Mouse (Mus musculus) heart, embryonic 14.5 days (tissue): ENCODE measurements around the gene Msi2. TPM values are rescaled to one million over a fixed set of nuclear protein-coding genes. Genes with fewer than 3 reads are reported as not detected.
A peak's percentile ranks its signal among the peaks of the same experiment; 100 is the strongest.

ENCODE experiments used
- ATAC-seq: fragments of 200-750 bp; cut with Nextera tagmentation; 2 replicates; pipeline ENCODE4 v1.8.0; 2017; ENCODE audit warnings: low read depth, moderate TSS enrichment; ENCODE audit not compliant: insufficient number of reproducible peaks, insufficient read depth, low FRiP score
- H3K27ac ChIP-seq, 2 experiments: fragments of 200-500 bp in 1 of 2; fragments of 300-500 bp in 1 of 2; sonication (generic) in 1 of 2; replicated peaks in 1 of 2; 2 replicates each; pipeline ENCODE4 v1.5.1; 2012 to 2014; ENCODE audit warnings: low read depth in 2 of 2, low read length in 2 of 2, control low read depth in 1 of 2, mild to moderate bottlenecking in 1 of 2, mixed read lengths in 1 of 2; ENCODE audit not compliant: control insufficient read depth in 1 of 2, insufficient read depth in 1 of 2
- H3K27me3 ChIP-seq: fragments of 300-500 bp; sonication (generic); 2 replicates; pipeline ENCODE4 v1.6.1; 2014; ENCODE audit warnings: mild to moderate bottlenecking, low read length, control low read depth; ENCODE audit not compliant: control insufficient read depth, insufficient read depth
- H3K36me3 ChIP-seq: fragments of 300-500 bp; sonication (generic); 2 replicates; pipeline ENCODE4 v1.6.1; 2014; ENCODE audit warnings: mild to moderate bottlenecking, control low read depth, low read length, mixed read lengths; ENCODE audit not compliant: control insufficient read depth, insufficient read depth
- H3K4me1 ChIP-seq, 2 experiments: fragments of 200-500 bp in 1 of 2; fragments of 300-500 bp in 1 of 2; sonication (generic) in 1 of 2; 2 replicates each; pipeline ENCODE4 v1.6.1; 2012 to 2014; ENCODE audit warnings: low read length in 2 of 2, control low read depth in 1 of 2, mixed read lengths in 1 of 2; ENCODE audit not compliant: control insufficient read depth in 2 of 2, insufficient read depth in 2 of 2
- H3K4me2 ChIP-seq: fragments of 300-500 bp; sonication (generic); 2 replicates; pipeline ENCODE4 v1.6.1; 2014; ENCODE audit warnings: mild to moderate bottlenecking, low read length
- H3K4me3 ChIP-seq, 2 experiments: fragments of 200-500 bp in 1 of 2; fragments of 300-500 bp in 1 of 2; sonication (generic) in 1 of 2; 2 replicates each; pipeline ENCODE4 v1.5.1; 2012 to 2014; ENCODE audit warnings: low read length in 2 of 2, mild to moderate bottlenecking in 2 of 2, control low read depth in 1 of 2, low read depth in 1 of 2, moderate library complexity in 1 of 2; ENCODE audit not compliant: control insufficient read depth in 1 of 2, insufficient read depth in 1 of 2
- H3K9ac ChIP-seq: fragments of 300-500 bp; sonication (generic); 2 replicates; pipeline ENCODE4 v1.6.1; 2014; ENCODE audit warnings: mild to moderate bottlenecking, low read length
- H3K9me3 ChIP-seq: fragments of 300-500 bp; sonication (generic); 2 replicates; pipeline ENCODE4 v1.6.1; 2016; ENCODE audit warnings: low read length, control low read depth; ENCODE audit not compliant: control insufficient read depth
- WGBS: fragments of 180-500 bp; shearing (Covaris S2); extraction: QIAGEN DNeasy Blood & Tissue Kit; methylation state at CpG from one replicate; pipeline ENCODE4 v1.1.7; 2014; 5-methylcytosine and 5-hydroxymethylcytosine counted together
- polyA plus RNA-seq: library from polyadenylated mRNA; unstranded; fragments of >200 nt; fragmentation: Nextera tagmentation; extraction: Ambion mirVana; gene quantifications from 2 replicates; pipeline ENCODE4 v1.2.1, GENCODE M21; 2014

Gene Msi2
- polyA plus RNA-seq, 1 experiment from 2014 or later = 20.9 TPM

DNA sequence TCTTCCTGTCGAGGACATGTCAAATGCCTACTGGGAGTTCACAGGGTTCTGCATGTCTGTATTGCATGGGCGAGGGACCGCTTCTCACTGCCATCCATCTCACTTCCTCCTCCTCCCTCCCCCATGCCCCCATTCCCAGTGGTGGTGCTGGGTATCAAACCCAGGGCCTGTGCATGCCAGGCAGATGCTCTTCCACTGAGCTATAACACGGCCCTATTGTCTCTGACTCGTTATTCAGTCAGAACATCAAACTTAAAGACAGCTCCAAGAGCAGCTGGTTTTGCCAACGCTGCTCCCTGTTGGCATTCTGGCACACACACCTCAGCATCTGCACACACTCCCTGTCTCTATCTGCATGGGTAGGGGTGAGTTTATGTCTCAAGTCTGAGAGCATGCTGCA is 317.0 kb downstream of the Msi2 start:
- Histone ChIP-seq H3K4me1 (peaks cover 49 to 67% of the 10 kb centered on the region in 2 experiments), H3K36me3 (peaks cover 5% of the 10 kb centered on the region; the same call in 1 of the 2 replicates), H3K9ac (peak overlapping the region; percentile 11; the same call in 1 of the 2 replicates), H3K27ac (peak overlapping the region in 1 of 2 experiments; percentile 98; a peak in 2 of 4 replicates), H3K27me3 (no peaks in the 10 kb centered on the region), H3K4me3 (no peak overlapping the region), H3K9me3 (no peaks in the 10 kb centered on the region), H3K4me2 (no peak overlapping the region)
- WGBS = 75% methylated on average over 6 of the region's 6 CpGs
- ATAC-seq = no peak

DNA sequence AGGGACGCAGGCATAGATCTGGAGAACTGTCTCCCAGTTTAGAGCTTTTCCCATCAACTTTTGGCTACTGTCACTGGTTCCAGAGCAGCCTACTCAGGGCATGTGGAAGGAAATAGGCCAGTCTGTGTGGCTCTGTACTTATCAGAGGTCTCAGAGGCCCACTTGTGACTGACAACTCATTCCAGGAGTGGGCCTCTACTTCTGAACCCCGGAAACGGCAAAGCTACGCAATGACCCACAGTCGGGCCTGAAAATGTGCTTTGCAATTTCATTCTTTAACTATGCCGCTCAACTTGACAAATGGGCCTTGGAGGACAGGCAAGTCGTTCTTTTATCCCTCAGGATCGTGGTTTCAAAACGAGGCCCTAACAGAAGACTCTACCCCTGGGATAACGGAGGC is 317.4 kb downstream of the Msi2 start:
- Histone ChIP-seq H3K9ac (no peak overlapping the region), H3K27ac (peak overlapping the region; percentile 43 to 98; a peak in 3 of 4 replicates)
- ATAC-seq = no peak

DNA sequence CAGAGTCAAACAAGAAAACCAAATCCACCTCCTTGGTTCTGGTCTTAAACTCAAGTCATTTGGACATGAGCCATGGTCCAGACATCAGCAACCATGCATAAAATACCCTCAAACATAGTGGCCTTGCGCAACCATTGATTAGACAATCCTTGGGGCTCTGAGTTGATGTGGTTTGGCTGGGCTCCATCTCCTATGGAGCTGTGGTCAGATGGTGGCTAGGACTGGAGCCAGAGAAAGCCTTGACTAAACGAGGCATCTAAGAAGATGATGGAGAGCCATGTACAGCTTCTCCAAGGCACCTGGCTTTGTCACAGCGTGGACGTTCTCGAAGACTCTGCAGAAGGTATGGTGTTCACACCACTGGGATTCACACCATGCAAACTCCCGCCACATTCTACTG is 318.1 kb downstream of the Msi2 start:
- Histone ChIP-seq H3K4me1 (peaks cover 46 to 67% of the 10 kb centered on the region in 2 experiments), H3K36me3 (peaks cover 5% of the 10 kb centered on the region; the same call in 1 of the 2 replicates), H3K4me2 (no peak overlapping the region), H3K27me3 (no peaks in the 10 kb centered on the region), H3K9ac (no peak overlapping the region), H3K27ac (peak overlapping the region; percentile 26 to 98; a peak in 2 of 4 replicates), H3K9me3 (no peaks in the 10 kb centered on the region), H3K4me3 (no peak overlapping the region)
- no peak for ATAC-seq
- 87% methylated on average over 6 of the region's 6 CpGs for WGBS

More for the DNA sequence above, 317.4 kb downstream of the Msi2 start:
- H3K27me3 ChIP-seq = no peaks in the 10 kb centered on the region
- H3K4me3 ChIP-seq = no peak overlapping the region
- H3K4me1 ChIP-seq = peaks cover 47 to 66% of the 10 kb centered on the region in 2 experiments
- WGBS = 58% methylated on average over 10 of the region's 10 CpGs
- no peaks in the 10 kb centered on the region for H3K9me3 ChIP-seq
- H3K4me2 ChIP-seq = no peak overlapping the region
- peaks cover 5% of the 10 kb centered on the region; the same call in 1 of the 2 replicates for H3K36me3 ChIP-seq

DNA sequence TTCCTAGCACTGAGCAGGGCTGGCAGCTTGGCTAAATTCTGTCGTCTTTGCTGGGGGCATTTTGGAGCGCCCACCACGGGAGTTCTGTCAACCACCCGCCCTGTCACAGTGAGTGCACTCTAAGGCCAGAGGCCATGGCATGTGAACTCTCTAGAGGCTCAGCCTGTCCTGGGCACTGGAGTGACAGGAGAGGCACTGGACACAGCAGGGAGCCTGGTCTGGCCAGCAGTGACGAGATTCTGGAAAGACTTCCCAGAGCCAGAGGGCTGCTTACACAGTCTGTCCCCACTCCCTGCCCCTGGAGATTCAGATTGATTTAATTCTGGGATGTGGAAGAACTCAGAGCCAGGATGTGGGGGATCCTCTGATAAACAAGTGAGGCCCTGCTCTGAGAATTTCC is 318.9 kb downstream of the Msi2 start:
- Histone ChIP-seq H3K9ac (no peak overlapping the region), H3K4me1 (peaks cover 44 to 67% of the 10 kb centered on the region in 2 experiments), H3K27ac (no peak overlapping the region), H3K27me3 (no peaks in the 10 kb centered on the region), H3K4me2 (no peak overlapping the region), H3K36me3 (peaks cover 5% of the 10 kb centered on the region; the same call in 1 of the 2 replicates), H3K9me3 (no peaks in the 10 kb centered on the region), H3K4me3 (no peak overlapping the region)
- ATAC-seq = no peak
- 59% methylated on average over 5 of the region's 5 CpGs for WGBS

DNA sequence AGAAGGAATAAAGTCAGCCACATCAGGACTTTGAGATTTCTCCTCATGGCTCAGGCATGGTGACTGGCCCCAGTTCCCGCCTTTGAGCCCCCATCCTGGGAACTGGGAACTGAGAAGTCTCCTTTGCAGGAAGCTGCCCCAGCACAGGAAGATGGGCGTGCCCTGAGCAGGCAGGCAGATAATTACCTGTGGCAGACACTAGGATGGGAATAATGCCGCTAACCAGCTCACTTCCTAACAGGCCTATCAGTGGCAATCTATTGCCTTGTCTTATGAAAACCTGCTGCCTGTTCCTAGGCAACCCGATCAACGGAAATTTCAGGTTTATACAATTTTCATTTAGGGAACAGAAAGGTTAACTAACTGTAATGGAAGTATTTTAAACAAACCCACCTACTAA is 319.3 kb downstream of the Msi2 start:
- H3K9ac ChIP-seq = no peak overlapping the region
- no peak for ATAC-seq
- H3K27ac ChIP-seq = no peak overlapping the region
- no peaks in the 10 kb centered on the region for H3K9me3 ChIP-seq
- no peak overlapping the region for H3K4me2 ChIP-seq
- 89% methylated on average over 5 of the region's 5 CpGs for WGBS
- no peak overlapping the region for H3K4me3 ChIP-seq
- no peaks in the 10 kb centered on the region for H3K27me3 ChIP-seq
- peaks cover 9% of the 10 kb centered on the region; the same call in 1 of the 2 replicates for H3K36me3 ChIP-seq
- H3K4me1 ChIP-seq = peaks cover 40 to 67% of the 10 kb centered on the region in 2 experiments

DNA sequence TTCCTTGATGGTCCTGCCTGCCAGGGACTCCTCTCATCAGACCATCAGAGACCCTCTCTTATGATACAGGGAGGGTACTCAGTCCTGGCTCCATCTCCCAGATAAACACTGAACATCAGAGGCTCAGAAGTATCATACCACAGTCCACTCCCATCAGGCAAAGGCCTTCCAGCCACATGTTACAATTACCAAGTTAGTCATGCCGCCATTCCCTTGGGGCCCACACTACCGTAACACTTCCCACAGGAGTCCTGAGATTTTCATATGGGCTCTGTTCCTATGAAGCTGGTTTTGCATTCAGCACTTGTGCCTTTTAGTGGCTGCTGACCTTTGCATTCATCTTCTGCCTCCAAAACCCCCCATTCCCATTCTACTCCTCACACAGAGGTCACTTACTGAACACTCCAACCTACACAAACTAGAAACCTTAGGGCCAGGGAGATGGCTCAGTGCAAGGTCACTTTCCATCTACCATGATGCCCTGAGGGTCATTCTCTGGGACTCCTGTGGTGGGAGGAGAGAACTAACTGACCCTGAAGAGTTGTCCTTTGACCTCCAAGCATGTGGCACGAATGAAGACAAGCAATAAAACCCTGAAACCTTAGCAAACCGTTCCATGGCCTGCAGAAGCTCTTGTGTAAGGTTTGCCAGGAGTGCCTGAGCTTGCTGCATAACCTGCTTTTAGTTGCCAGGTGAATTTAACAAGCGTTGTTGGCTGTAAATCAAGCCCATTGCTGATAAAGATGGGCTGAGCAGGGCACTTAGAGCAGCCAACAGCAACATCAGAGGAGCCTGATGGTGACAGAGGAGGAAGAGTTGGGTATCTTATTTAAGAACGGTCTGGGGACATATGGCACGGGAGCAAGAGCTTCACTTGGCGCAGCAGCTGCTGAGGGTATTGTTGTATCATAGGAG is 323.0 kb downstream of the Msi2 start:
- no peak overlapping the region; the same call in 1 of the 2 replicates for H3K9ac ChIP-seq
- no peak for ATAC-seq
- 60% methylated on average over 8 of the region's 8 CpGs for WGBS
- H3K27me3 ChIP-seq = no peaks in the 10 kb centered on the region
- no peak overlapping the region for H3K4me2 ChIP-seq
- H3K36me3 ChIP-seq = peaks cover 23% of the 10 kb centered on the region
- peak overlapping the region; percentile 50 to 73 for H3K27ac ChIP-seq
- H3K9me3 ChIP-seq = no peaks in the 10 kb centered on the region
- peaks cover 14 to 30% of the 10 kb centered on the region in 2 experiments for H3K4me1 ChIP-seq
- H3K4me3 ChIP-seq = no peak overlapping the region

DNA sequence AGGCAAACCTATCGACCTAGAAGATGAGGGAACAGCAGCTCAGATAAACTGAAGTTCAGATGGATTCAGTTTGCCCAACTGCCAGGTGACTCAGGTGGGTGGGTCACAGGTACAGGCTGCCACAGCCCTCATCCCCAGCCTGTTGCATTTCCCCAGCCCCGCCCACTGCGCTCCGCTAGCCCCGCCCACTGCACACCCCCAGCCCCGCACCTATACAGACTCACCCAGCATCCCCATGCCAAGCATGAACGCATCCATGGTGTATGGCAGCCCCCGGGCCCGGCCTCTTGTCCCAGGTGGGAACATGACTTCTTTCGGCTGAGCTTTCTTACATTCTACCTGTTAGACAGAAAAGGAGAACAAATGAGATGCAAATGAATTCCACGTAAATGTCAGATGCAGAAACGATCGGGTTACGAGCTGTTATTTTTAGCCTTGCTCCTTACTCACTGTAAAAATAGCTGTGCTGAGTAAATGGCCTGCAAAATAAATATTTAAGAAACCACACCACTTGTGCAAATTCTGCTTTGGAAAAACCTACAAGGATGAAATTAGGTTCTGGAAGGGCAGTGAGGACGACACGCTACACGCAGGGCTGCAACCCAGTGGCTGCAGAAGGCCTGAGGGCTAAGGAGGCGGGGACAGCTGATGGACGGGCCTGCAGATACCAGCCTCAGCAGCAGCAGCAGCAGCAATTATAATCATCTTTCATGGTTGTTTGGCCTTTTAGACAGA is 323.8 kb downstream of the Msi2 start:
- no peaks in the 10 kb centered on the region for H3K9me3 ChIP-seq
- no peak overlapping the region for H3K4me3 ChIP-seq
- H3K27ac ChIP-seq = peak overlapping the region; percentile 50 to 73
- H3K9ac ChIP-seq = no peak overlapping the region; the same call in 1 of the 2 replicates
- 54% methylated on average over 19 of the region's 19 CpGs for WGBS
- H3K27me3 ChIP-seq = no peaks in the 10 kb centered on the region
- peaks cover 23% of the 10 kb centered on the region for H3K36me3 ChIP-seq
- H3K4me1 ChIP-seq = peaks cover 11 to 24% of the 10 kb centered on the region in 2 experiments
- no peak for ATAC-seq
- H3K4me2 ChIP-seq = peak overlapping the region; percentile 2
